Mouse (Mus musculus) embryonic facial prominence, embryonic 14.5 days (tissue): ENCODE measurements around the gene Abcg3. TPM values are rescaled to one million over a fixed set of nuclear protein-coding genes. Genes with fewer than 3 reads are reported as not detected.
"Not testable (repeated sequence)": the region's sequence is repeated elsewhere in the genome, so short reads cannot be mapped to it uniquely, and the experiment has no call there.

Experiments
- ATAC-seq: fragments of 200-750 bp; cut with Nextera tagmentation; 2 replicates; pipeline ENCODE4 v1.8.0; 2017; ENCODE audit warnings: low read depth, moderate number of reproducible peaks, moderate TSS enrichment
- DNase-seq: peaks from one replicate; pipeline ENCODE4 v3.0.0-alpha.2; 2015; ENCODE audit warnings: low spot score
- H3K27ac ChIP-seq: fragments of 300-500 bp; sonication (generic); replicated peaks from 2 replicates; pipeline ENCODE4 v1.5.1; 2014; ENCODE audit warnings: low read depth, mild to moderate bottlenecking, low read length, moderate library complexity
- H3K27me3 ChIP-seq: fragments of 300-500 bp; sonication (generic); replicated peaks from 2 replicates; pipeline ENCODE4 v1.6.1; 2014; ENCODE audit warnings: low read length; ENCODE audit not compliant: control insufficient read depth, insufficient read depth
- H3K36me3 ChIP-seq: fragments of 300-500 bp; sonication (generic); 2 replicates; pipeline ENCODE4 v1.6.1; 2014; ENCODE audit warnings: low read length, mixed read lengths; ENCODE audit not compliant: control insufficient read depth, insufficient read depth
- H3K4me1 ChIP-seq: fragments of 300-500 bp; sonication (generic); 2 replicates; pipeline ENCODE4 v1.6.1; 2014; ENCODE audit warnings: antibody characterized with exemption, low read length; ENCODE audit not compliant: control insufficient read depth, insufficient read depth
- H3K4me2 ChIP-seq: fragments of 300-500 bp; sonication (generic); 2 replicates; pipeline ENCODE4 v1.6.1; 2014; ENCODE audit warnings: low read depth, mild to moderate bottlenecking, low read length, moderate library complexity, mixed read lengths
- H3K4me3 ChIP-seq: fragments of 300-500 bp; sonication (generic); 2 replicates; pipeline ENCODE4 v1.5.1; 2014; ENCODE audit warnings: low read depth, mild to moderate bottlenecking, low read length
- H3K9ac ChIP-seq: fragments of 300-500 bp; sonication (generic); 2 replicates; pipeline ENCODE4 v1.6.1; 2014; ENCODE audit warnings: low read depth, mild to moderate bottlenecking, low read length, moderate library complexity, mixed read lengths
- H3K9me3 ChIP-seq: fragments of 300-500 bp; sonication (generic); 2 replicates; pipeline ENCODE4 v1.6.1; 2016; ENCODE audit warnings: low read length; ENCODE audit not compliant: control insufficient read depth
- WGBS: fragments of 180-500 bp; shearing (Covaris S2); extraction: QIAGEN DNeasy Blood & Tissue Kit; methylation state at CpG from one replicate; pipeline ENCODE4 v1.1.7; 2014; 5-methylcytosine and 5-hydroxymethylcytosine counted together
- polyA plus RNA-seq: library from polyadenylated mRNA; unstranded; fragments of >200 nt; fragmentation: Nextera tagmentation; extraction: Ambion mirVana; gene quantifications from 2 replicates; pipeline ENCODE4 v1.2.1, GENCODE M21; 2014

Gene Abcg3
- polyA plus RNA-seq, 1 experiment from 2014 or later, result 1.1 TPM

DNA sequence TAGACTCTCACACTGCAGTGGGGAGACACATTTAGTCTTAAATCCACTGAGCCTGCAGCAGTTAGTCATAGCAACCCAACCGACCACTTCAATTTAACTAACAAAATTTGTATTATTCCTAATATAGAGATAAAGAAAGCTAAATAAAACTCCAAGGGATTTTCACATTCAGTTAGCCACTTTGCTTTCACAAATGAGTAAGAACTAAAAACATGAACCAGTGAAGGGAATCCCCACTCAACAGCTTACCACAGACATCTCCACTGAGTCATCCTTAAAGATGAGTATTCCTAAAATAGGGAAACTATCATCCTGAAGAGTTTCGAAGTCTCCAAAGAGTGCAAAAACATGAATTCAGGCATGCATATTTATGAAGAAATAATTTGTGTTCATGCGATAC lies 27.3 kb downstream of the Abcg3 start:
- Histone ChIP-seq H3K9me3 (0 out of 2 replicates have a peak, but pooled peaks cover 2% of the 10 kb centered on the region), H3K4me3 (no peak overlapping the region), H3K4me1 (no peaks in the 10 kb centered on the region), H3K9ac (no peak overlapping the region), H3K36me3 (no peaks in the 10 kb centered on the region), H3K27me3 (no peaks in the 10 kb centered on the region), H3K4me2 (no peak overlapping the region), H3K27ac (no peak overlapping the region)
- no peak for ATAC-seq
- 96% methylated on average over 3 of the region's 3 CpGs for WGBS
- no peak for DNase-seq

DNA sequence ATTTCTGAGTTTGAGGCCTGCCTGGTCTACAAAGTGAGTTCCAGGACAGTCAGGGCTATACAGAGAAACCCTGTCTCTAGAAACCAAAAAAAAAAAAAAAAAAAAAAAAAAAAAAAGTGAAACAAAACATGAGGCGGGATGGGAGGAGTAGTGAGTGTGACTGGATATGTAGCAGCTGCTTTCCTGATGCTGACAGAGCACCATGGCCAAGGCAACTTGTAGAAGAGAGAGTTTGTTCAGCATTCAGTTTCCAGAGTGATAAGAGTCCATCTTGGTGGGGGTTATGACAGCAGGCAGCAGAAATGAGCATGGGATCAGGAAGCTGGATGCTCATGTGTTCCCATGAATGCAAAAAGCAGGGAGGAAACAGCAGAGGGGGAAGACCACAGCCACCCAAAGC lies 35.6 kb downstream of the Abcg3 start:
- Histone ChIP-seq H3K4me2 (no peak overlapping the region), H3K27ac (no peak overlapping the region), H3K9ac (no peak overlapping the region), H3K4me1 (no peaks in the 10 kb centered on the region), H3K4me3 (no peak overlapping the region), H3K9me3 (no peaks in the 10 kb centered on the region), H3K27me3 (no peaks in the 10 kb centered on the region), H3K36me3 (no peaks in the 10 kb centered on the region)
- WGBS, result 69% methylated on average over 1 of the region's 1 CpGs
- no peak for DNase-seq
- no peak for ATAC-seq

DNA sequence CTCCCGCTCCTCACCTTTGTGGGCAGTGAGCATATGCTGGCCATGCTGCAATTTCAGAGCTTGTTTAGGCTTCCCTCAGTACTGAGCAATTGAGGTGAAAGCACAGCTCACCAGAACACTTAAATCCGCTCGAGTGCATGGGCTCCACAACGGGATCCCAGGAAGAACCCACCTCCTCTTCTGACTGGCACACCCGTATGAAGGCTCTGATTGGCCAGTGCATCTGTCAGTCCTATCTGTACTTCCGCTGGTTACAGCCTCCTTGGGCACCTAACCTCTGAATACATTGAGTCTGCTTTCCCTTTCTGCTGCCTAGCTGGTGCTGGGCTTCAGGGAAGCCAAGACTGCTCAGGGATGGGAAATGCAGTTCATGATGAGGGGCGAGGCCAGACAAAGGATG lies 48.4 kb downstream of the Abcg3 start:
- WGBS, result 82% methylated on average over 7 of the region's 7 CpGs
- no peak overlapping the region for H3K27ac ChIP-seq

DNA sequence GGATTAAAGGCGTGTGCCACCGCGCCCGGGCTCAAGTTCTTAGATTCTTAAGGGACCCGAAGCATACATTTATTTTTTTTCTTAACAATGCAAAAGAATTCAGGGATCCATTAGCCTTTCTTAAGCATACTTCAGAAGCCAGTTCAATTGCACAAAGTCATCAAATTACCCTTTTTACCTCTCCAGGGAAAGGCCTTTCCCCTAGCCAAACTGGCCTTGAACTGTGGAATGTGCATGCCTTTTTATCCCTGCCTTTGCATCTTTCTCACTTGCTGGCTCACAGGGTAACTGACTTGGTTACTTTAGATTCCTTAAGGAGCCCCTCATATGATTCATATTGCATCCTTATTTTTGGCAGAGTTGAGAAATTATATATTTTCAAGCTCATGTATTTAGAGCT lies 76.0 kb downstream of the Abcg3 start:
- 82% methylated on average over 5 of the region's 5 CpGs for WGBS
- H3K27me3 ChIP-seq, H3K27ac ChIP-seq, DNase-seq, H3K36me3 ChIP-seq, H3K4me3 ChIP-seq, ATAC-seq, H3K4me2 ChIP-seq, H3K4me1 ChIP-seq, H3K9ac ChIP-seq, H3K9me3 ChIP-seq: not testable (repeated sequence)

More for the DNA sequence above, 48.4 kb downstream of the Abcg3 start:
- no peaks in the 10 kb centered on the region for H3K4me1 ChIP-seq
- no peak for ATAC-seq
- no peaks in the 10 kb centered on the region for H3K27me3 ChIP-seq
- no peak for DNase-seq
- no peak overlapping the region for H3K4me3 ChIP-seq
- H3K4me2 ChIP-seq, result no peak overlapping the region
- no peak overlapping the region for H3K9ac ChIP-seq
- no peaks in the 10 kb centered on the region for H3K36me3 ChIP-seq
- no peaks in the 10 kb centered on the region for H3K9me3 ChIP-seq

Other genes starting within 250 kb of the Abcg3 start
- gene Zfp951, start 122.6 kb downstream of the Abcg3 start, polyA plus RNA-seq, result 3.4 and 4.4 TPM in 2 replicates
- gene Gbp9, start 156.8 kb upstream of the Abcg3 start, polyA plus RNA-seq, result 4.2 and 4.6 TPM in 2 replicates
- gene Gbp8, start 156.8 kb upstream of the Abcg3 start, polyA plus RNA-seq, result 0.79 and 1.2 TPM in 2 replicates
- gene Gbp4, start 156.9 kb upstream of the Abcg3 start, polyA plus RNA-seq, result 1.2 and 1.4 TPM in 2 replicates